Mouse (Mus musculus): ENCODE data around the gene Fbxo2. TPM values are rescaled to one million over a fixed set of nuclear protein-coding genes. Genes with fewer than 3 reads are reported as not detected.

Fbxo2 gene
- polyA plus RNA-seq, 1 experiment, result 0.14 TPM

GRCm38 (mm10) chr4:148165551-148165950, 5.1 kb downstream of the Fbxo2 start:
- H3K36me3 ChIP-seq (ENCODE audit: control insufficient read depth, insufficient read depth, low read length), result no peaks in the 10 kb centered on the region
- no peak for TF ChIP-seq POLR2A (IDR thresholded peaks at IDR 0.05; ENCODE audit: low read depth, low read length)
- TF ChIP-seq CTCF (IDR thresholded peaks at IDR 0.05; ENCODE audit: extremely low read depth, insufficient read depth, insufficient read length, insufficient replicate concordance), result no peak
- no peak for DNase-seq (ENCODE audit: low read depth in 1 of 2, low spot score in 2 of 2)
- peaks cover 23% of the 10 kb centered on the region for H3K27me3 ChIP-seq (ENCODE audit: control insufficient read depth, insufficient read depth, low read length)
- no peak overlapping the region for H3K27ac ChIP-seq (ENCODE audit: insufficient read depth, low read length)
- H3K4me3 ChIP-seq (ENCODE audit: extremely low read depth, insufficient read depth, insufficient read length), result no peak overlapping the region
- 22% methylated on average over 17 of the region's 17 CpGs for WGBS
- H3K4me1 ChIP-seq (ENCODE audit: control insufficient read depth, insufficient read depth, insufficient read length), result peaks cover 5% of the 10 kb centered on the region

GRCm38 (mm10) chr4:148166431-148166830, 6.0 kb downstream of the Fbxo2 start:
- DNase-seq (ENCODE audit: low read depth in 1 of 2, low spot score in 2 of 2), result no peak
- peaks cover 21% of the 10 kb centered on the region; the same call in 1 of the 2 replicates for H3K27me3 ChIP-seq (ENCODE audit: control insufficient read depth, insufficient read depth, low read length)
- no peaks in the 10 kb centered on the region for H3K36me3 ChIP-seq (ENCODE audit: control insufficient read depth, insufficient read depth, low read length)
- H3K4me1 ChIP-seq (ENCODE audit: control insufficient read depth, insufficient read depth, insufficient read length), result peaks cover 5% of the 10 kb centered on the region
- H3K4me3 ChIP-seq (ENCODE audit: extremely low read depth, insufficient read depth, insufficient read length), result no peak overlapping the region
- 38% methylated on average over 10 of the region's 10 CpGs for WGBS
- TF ChIP-seq CTCF (IDR thresholded peaks at IDR 0.05; ENCODE audit: extremely low read depth, insufficient read depth, insufficient read length, insufficient replicate concordance) (no peak), POLR2A (IDR thresholded peaks at IDR 0.05; ENCODE audit: low read depth, low read length) (no peak)
- no peak overlapping the region for H3K27ac ChIP-seq (ENCODE audit: insufficient read depth, low read length)

GRCm38 (mm10) chr4:148166986-148167385, 6.6 kb downstream of the Fbxo2 start:
- no peaks in the 10 kb centered on the region for H3K36me3 ChIP-seq (ENCODE audit: control insufficient read depth, insufficient read depth, low read length)
- peaks cover 5% of the 10 kb centered on the region for H3K4me1 ChIP-seq (ENCODE audit: control insufficient read depth, insufficient read depth, insufficient read length)
- H3K27ac ChIP-seq (ENCODE audit: insufficient read depth, low read length), result no peak overlapping the region
- peak; percentile 42 to 69 for DNase-seq (ENCODE audit: low read depth in 1 of 2, low spot score in 2 of 2)
- WGBS, result 20% methylated on average over 3 of the region's 4 CpGs
- TF ChIP-seq POLR2A (IDR thresholded peaks at IDR 0.05; ENCODE audit: low read depth, low read length), result no peak
- peak; percentile 56; the same call in 1 of the 2 replicates for TF ChIP-seq CTCF (IDR thresholded peaks at IDR 0.05; ENCODE audit: extremely low read depth, insufficient read depth, insufficient read length, insufficient replicate concordance)
- H3K4me3 ChIP-seq (ENCODE audit: extremely low read depth, insufficient read depth, insufficient read length), result no peak overlapping the region
- peaks cover 18% of the 10 kb centered on the region for H3K27me3 ChIP-seq (ENCODE audit: control insufficient read depth, insufficient read depth, low read length)

- H3K27ac ChIP-seq (ENCODE audit: insufficient read depth, low read length), result no peak overlapping the region
- peak; percentile 47 to 54 for DNase-seq (ENCODE audit: low read depth in 1 of 2, low spot score in 2 of 2)
- H3K4me1 ChIP-seq (ENCODE audit: control insufficient read depth, insufficient read depth, insufficient read length), result peaks cover 5% of the 10 kb centered on the region
- no peaks in the 10 kb centered on the region for H3K36me3 ChIP-seq (ENCODE audit: control insufficient read depth, insufficient read depth, low read length)
- no peak overlapping the region for H3K4me3 ChIP-seq (ENCODE audit: extremely low read depth, insufficient read depth, insufficient read length)
- H3K27me3 ChIP-seq (ENCODE audit: control insufficient read depth, insufficient read depth, low read length), result peaks cover 16% of the 10 kb centered on the region
- 15% methylated on average over 7 of the region's 7 CpGs for WGBS
- TF ChIP-seq POLR2A (IDR thresholded peaks at IDR 0.05; ENCODE audit: low read depth, low read length) (no peak), CTCF (IDR thresholded peaks at IDR 0.05; ENCODE audit: extremely low read depth, insufficient read depth, insufficient read length, insufficient replicate concordance) (peak; percentile 81)
Observed at GRCm38 (mm10) chr4:148168287-148168686, 7.9 kb downstream of the Fbxo2 start.

GRCm38 (mm10) chr4:148169586-148169985, 9.2 kb downstream of the Fbxo2 start:
- TF ChIP-seq POLR2A (IDR thresholded peaks at IDR 0.05; ENCODE audit: low read depth, low read length) (no peak), CTCF (IDR thresholded peaks at IDR 0.05; ENCODE audit: extremely low read depth, insufficient read depth, insufficient read length, insufficient replicate concordance) (no peak)
- H3K4me1 ChIP-seq (ENCODE audit: control insufficient read depth, insufficient read depth, insufficient read length), result 0 out of 2 replicates have a peak, but pooled peaks cover 1% of the 10 kb centered on the region
- peaks cover 14% of the 10 kb centered on the region for H3K27me3 ChIP-seq (ENCODE audit: control insufficient read depth, insufficient read depth, low read length)
- no peak overlapping the region for H3K27ac ChIP-seq (ENCODE audit: insufficient read depth, low read length)
- H3K4me3 ChIP-seq (ENCODE audit: extremely low read depth, insufficient read depth, insufficient read length), result no peak overlapping the region
- H3K36me3 ChIP-seq (ENCODE audit: control insufficient read depth, insufficient read depth, low read length), result no peaks in the 10 kb centered on the region
- DNase-seq (ENCODE audit: low read depth in 1 of 2, low spot score in 2 of 2), result no peak
- 17% methylated on average over 15 of the region's 15 CpGs for WGBS

- TF ChIP-seq CTCF (IDR thresholded peaks at IDR 0.05; ENCODE audit: extremely low read depth, insufficient read depth, insufficient read length, insufficient replicate concordance) (peak; percentile 93), POLR2A (IDR thresholded peaks at IDR 0.05; ENCODE audit: low read depth, low read length) (no peak)
- DNase-seq (ENCODE audit: low read depth in 1 of 2, low spot score in 2 of 2), result peak; percentile 21 to 35
- Histone ChIP-seq H3K36me3 (ENCODE audit: control insufficient read depth, insufficient read depth, low read length) (no peaks in the 10 kb centered on the region), H3K4me1 (ENCODE audit: control insufficient read depth, insufficient read depth, insufficient read length) (0 out of 2 replicates have a peak, but pooled peaks cover 1% of the 10 kb centered on the region), H3K27me3 (ENCODE audit: control insufficient read depth, insufficient read depth, low read length) (peaks cover 11% of the 10 kb centered on the region), H3K27ac (ENCODE audit: insufficient read depth, low read length) (no peak overlapping the region), H3K4me3 (ENCODE audit: extremely low read depth, insufficient read depth, insufficient read length) (no peak overlapping the region)
- WGBS, result 5% methylated on average over 2 of the region's 2 CpGs
Observed at GRCm38 (mm10) chr4:148170842-148171241, 10.4 kb downstream of the Fbxo2 start.

- 0 out of 2 replicates have a peak, but pooled peaks cover 1% of the 10 kb centered on the region for H3K4me1 ChIP-seq (ENCODE audit: control insufficient read depth, insufficient read depth, insufficient read length)
- 74% methylated on average over 3 of the region's 3 CpGs for WGBS
- no peak overlapping the region for H3K27ac ChIP-seq (ENCODE audit: insufficient read depth, low read length)
- TF ChIP-seq POLR2A (IDR thresholded peaks at IDR 0.05; ENCODE audit: low read depth, low read length) (no peak), CTCF (IDR thresholded peaks at IDR 0.05; ENCODE audit: extremely low read depth, insufficient read depth, insufficient read length, insufficient replicate concordance) (no peak)
- DNase-seq (ENCODE audit: low read depth in 1 of 2, low spot score in 2 of 2), result no peak
- H3K27me3 ChIP-seq (ENCODE audit: control insufficient read depth, insufficient read depth, low read length), result peaks cover 11% of the 10 kb centered on the region
- no peaks in the 10 kb centered on the region for H3K36me3 ChIP-seq (ENCODE audit: control insufficient read depth, insufficient read depth, low read length)
- no peak overlapping the region for H3K4me3 ChIP-seq (ENCODE audit: extremely low read depth, insufficient read depth, insufficient read length)
Observed at GRCm38 (mm10) chr4:148171261-148171660, 10.8 kb downstream of the Fbxo2 start.
